Mouse (Mus musculus) midbrain, embryonic 11.5 days (tissue): Measurements from ENCODE around the gene Zfp459. TPM values are rescaled to one million over a fixed set of nuclear protein-coding genes. Genes with fewer than 3 reads are reported as not detected.

Experiments used
- polyA plus RNA-seq: library from polyadenylated mRNA; unstranded; fragments of >200 nt; fragmentation: Nextera tagmentation; extraction: Ambion mirVana; gene quantifications from 2 replicates; pipeline ENCODE4 v1.2.1, GENCODE M21; 2014

The Zfp459 gene
- polyA plus RNA-seq, 1 experiment from 2014 or later, result 0.26 TPM

Other genes with a start within 250 kb of the Zfp459 start
- gene Rsl1, start 248.2 kb downstream of the Zfp459 start, polyA plus RNA-seq, result 4.3 and 6.6 TPM in 2 replicates
- gene Zfp455, start 226.9 kb downstream of the Zfp459 start, polyA plus RNA-seq, result 1.7 and 1.9 TPM in 2 replicates
- gene Zfp458, start 143.0 kb downstream of the Zfp459 start, polyA plus RNA-seq, result 2.6 and 2.9 TPM in 2 replicates
- gene Zfp457, start 114.9 kb downstream of the Zfp459 start, polyA plus RNA-seq, result 0.12 and 0.40 TPM in 2 replicates
- 2.1 and 2.5 TPM in 2 replicates for gene Zfp595, start 88.8 kb downstream of the Zfp459 start, polyA plus RNA-seq
- not detected in 2 replicates for gene Gm28044, start 60.9 kb downstream of the Zfp459 start, polyA plus RNA-seq
- gene Zfp953, start 60.8 kb downstream of the Zfp459 start, polyA plus RNA-seq, result 1.1 and 1.2 TPM in 2 replicates
- gene Gm28041, start 45.7 kb downstream of the Zfp459 start, polyA plus RNA-seq, result 0.41 TPM in 1 of 2 replicates, not detected in the other
- gene Zfp456, start 45.6 kb downstream of the Zfp459 start, polyA plus RNA-seq, result 0.92 and 1.3 TPM in 2 replicates
- 3.6 and 4.0 TPM in 2 replicates for gene Zfp429, start 21.6 kb downstream of the Zfp459 start, polyA plus RNA-seq
- gene Zfp874a, start 30.2 kb upstream of the Zfp459 start, polyA plus RNA-seq, result 7.5 and 9.4 TPM in 2 replicates
- 1.2 and 1.9 TPM in 2 replicates for gene Zfp874b, start 62.8 kb upstream of the Zfp459 start, polyA plus RNA-seq
- 17.9 and 19.6 TPM in 2 replicates for gene Zfp58, start 79.1 kb upstream of the Zfp459 start, polyA plus RNA-seq
- gene Gm26965, start 104.7 kb upstream of the Zfp459 start, polyA plus RNA-seq, result not detected in 2 replicates
- gene Zfp87, start 104.8 kb upstream of the Zfp459 start, polyA plus RNA-seq, result 31.7 and 34.9 TPM in 2 replicates
- 18.8 and 21.4 TPM in 2 replicates for gene Zfp748, start 132.4 kb upstream of the Zfp459 start, polyA plus RNA-seq
- 4.7 and 5.3 TPM in 2 replicates for gene Zfp729b, start 188.3 kb upstream of the Zfp459 start, polyA plus RNA-seq
- 0.27 TPM in 1 of 2 replicates, not detected in the other for gene Gm49345, start 216.4 kb upstream of the Zfp459 start, polyA plus RNA-seq
- 2.6 and 5.0 TPM in 2 replicates for gene Zfp729a, start 216.4 kb upstream of the Zfp459 start, polyA plus RNA-seq